Mouse (Mus musculus): ENCODE data around the gene Cdkn2b.

DNA sequence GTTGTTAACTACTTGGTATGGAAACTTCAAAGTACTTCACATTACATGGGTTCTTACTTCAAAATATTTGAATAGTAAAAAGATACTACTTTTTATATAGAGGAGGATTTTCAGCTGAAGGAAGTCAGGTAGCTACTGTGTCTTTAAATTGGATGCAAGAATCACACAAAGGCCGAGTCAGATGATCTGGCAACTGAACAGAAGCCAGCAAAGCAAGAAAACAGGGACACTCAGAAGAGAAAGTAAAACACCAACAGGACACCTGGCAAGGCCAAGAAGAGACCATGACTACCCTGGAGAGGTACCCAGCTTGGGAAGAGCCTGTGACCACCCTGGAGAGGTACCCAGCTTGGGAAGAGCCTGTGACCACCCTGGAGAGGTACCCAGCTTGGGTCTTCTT, 24.3 kb downstream of the Cdkn2b start:
- TF ChIP-seq CTCF (IDR thresholded peaks at IDR 0.05; ENCODE audit: low read depth, low read length) (no peak), POLR2A (IDR thresholded peaks at IDR 0.05; ENCODE audit: borderline replicate concordance, low read depth, low read length) (no peak)
